Comparison of ENCODE assay signal across 9 mouse cellular contexts in the genomic region with DNA sequence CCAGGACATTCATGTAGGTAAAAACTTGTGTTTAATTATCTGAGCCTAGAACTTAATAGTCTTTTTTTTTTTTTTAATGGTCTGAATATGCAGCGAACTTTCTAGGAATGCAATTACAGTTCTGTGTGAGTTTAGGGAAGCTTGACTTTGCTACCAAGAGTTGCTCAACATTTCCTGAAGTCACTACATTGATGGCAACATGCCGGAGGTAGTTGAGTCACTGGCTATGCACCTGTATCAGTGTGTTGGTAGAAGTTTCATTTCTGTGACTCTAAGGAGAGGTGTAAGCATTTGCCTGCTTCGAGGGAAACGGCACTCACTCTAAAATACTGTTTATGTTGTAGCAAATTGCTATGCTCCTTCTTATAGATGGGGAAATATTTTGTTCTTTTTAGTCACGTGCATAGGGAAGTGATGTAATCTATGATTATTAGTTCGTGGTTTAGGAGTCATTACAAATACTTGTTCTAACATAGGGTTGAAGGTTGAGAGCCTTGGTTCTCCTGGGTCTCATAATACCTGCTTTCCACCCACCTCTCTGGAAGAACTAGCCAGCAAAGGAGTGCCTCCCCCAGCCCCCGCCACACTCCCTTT. TPM values are rescaled to one million over a fixed set of nuclear protein-coding genes. Genes with fewer than 3 reads are reported as not detected.
DNase-seq lines count a peak whose midpoint lies in the region; ATAC-seq and TF ChIP-seq lines count a peak whose summit lies in the region.
"Had no signal": no experiment of that assay in that cellular context is flagged by ENCODE, and none has a peak within 500 bp of the region (broad histone marks: within the 10 kb centered on the region; RNA-seq: fewer than 3 reads in every experiment).

No protein-coding gene starts in this region.

- WGBS in forebrain, embryonic 11.5 days = 87% methylated on average over 7 of the region's 7 CpGs
- 61% methylated on average over 7 of the region's 7 CpGs for WGBS in limb, embryonic 14.5 days
- 82% methylated on average over 7 of the region's 7 CpGs for WGBS in neural tube, embryonic 14.5 days

- no peak for TF ChIP-seq POLR2A in limb, embryonic 14.5 days (IDR thresholded peaks at IDR 0.05; ENCODE audit: borderline replicate concordance, extremely low read depth, insufficient read depth, insufficient read length)

- no peaks in the 10 kb centered on the region for H3K9me3 ChIP-seq in forebrain, embryonic 11.5 days (ENCODE audit: control insufficient read depth, low read length)
- H3K9me3 ChIP-seq in limb, embryonic 14.5 days (ENCODE audit: control insufficient read depth, low read length) = no peaks in the 10 kb centered on the region
- no peaks in the 10 kb centered on the region for H3K9me3 ChIP-seq in neural tube, embryonic 14.5 days (ENCODE audit: control insufficient read depth, low read length)

- peaks cover 10% of the 10 kb centered on the region for H3K27me3 ChIP-seq in forebrain, embryonic 11.5 days (ENCODE audit: control insufficient read depth, insufficient read depth, low read length)
- H3K27me3 ChIP-seq in limb, embryonic 14.5 days (ENCODE audit: control insufficient read depth, insufficient read depth, low read length) = no peaks in the 10 kb centered on the region
- H3K27me3 ChIP-seq in neural tube, embryonic 14.5 days (ENCODE audit: control insufficient read depth, insufficient read depth, low read length) = no peaks in the 10 kb centered on the region

- DNase-seq in layer of hippocampus, adult 2 months (ENCODE audit: low spot score in 2 of 2) = no peak
- no peak for DNase-seq in layer of hippocampus, postnatal 36 days
- DNase-seq in forebrain, embryonic 11.5 days (ENCODE audit: low spot score) = no peak
- no peak for DNase-seq in limb, embryonic 14.5 days (ENCODE audit: low spot score)
- DNase-seq in gastrocnemius, postnatal 10 days = no peak
- DNase-seq in frontal cortex, postnatal 36 days (ENCODE audit: low spot score in 2 of 2) = no peak

- peak overlapping the region; percentile 83 for H3K4me3 ChIP-seq in layer of hippocampus, adult 2 months
- peak overlapping the region; percentile 78 for H3K4me3 ChIP-seq in forebrain, embryonic 11.5 days (ENCODE audit: low read depth, low read length)
- H3K4me3 ChIP-seq in limb, embryonic 14.5 days (replicated peaks; ENCODE audit: low read length) = peak overlapping the region; percentile 86
- H3K4me3 ChIP-seq in neural tube, embryonic 14.5 days (ENCODE audit: low read depth, low read length) = peak overlapping the region; percentile 88

- H3K4me2 ChIP-seq in forebrain, embryonic 11.5 days (ENCODE audit: low read depth, low read length, severe bottlenecking) = peak overlapping the region; percentile 92; the same call in 1 of the 2 replicates
- peak overlapping the region; percentile 87 for H3K4me2 ChIP-seq in limb, embryonic 14.5 days (replicated peaks; ENCODE audit: low read depth, low read length, severe bottlenecking)
- H3K4me2 ChIP-seq in neural tube, embryonic 14.5 days (ENCODE audit: low read depth, low read length) = peak overlapping the region; percentile 84

- peaks cover 13% of the 10 kb centered on the region for H3K4me1 ChIP-seq in forebrain, embryonic 11.5 days (replicated peaks; ENCODE audit: control insufficient read depth, insufficient read depth, low read length)
- H3K4me1 ChIP-seq in limb, embryonic 14.5 days (ENCODE audit: control insufficient read depth, insufficient read depth, low read length) = peaks cover 18% of the 10 kb centered on the region
- peaks cover 25% of the 10 kb centered on the region for H3K4me1 ChIP-seq in neural tube, embryonic 14.5 days (ENCODE audit: control insufficient read depth, insufficient read depth, low read length)

- TF ChIP-seq CTCF in layer of hippocampus, adult 2 months (conservative IDR thresholded peaks at IDR 0.05) = no peak

- no peak for ATAC-seq in forebrain, embryonic 11.5 days (replicated peaks; ENCODE audit: low FRiP score)
- ATAC-seq in limb, embryonic 14.5 days (ENCODE audit: low FRiP score, low read depth) = no peak
- ATAC-seq in neural tube, embryonic 14.5 days (ENCODE audit: low read depth) = no peak
- ATAC-seq in erythroblast, adult 5-6 weeks (replicated peaks; ENCODE audit: low FRiP score, poor library complexity, severe bottlenecking) = no peak

- H3K36me3 ChIP-seq in forebrain, embryonic 11.5 days (ENCODE audit: control insufficient read depth, insufficient read depth, low read length) = no peaks in the 10 kb centered on the region
- 0 out of 2 replicates have a peak, but pooled peaks cover 4% of the 10 kb centered on the region for H3K36me3 ChIP-seq in limb, embryonic 14.5 days (ENCODE audit: control insufficient read depth, insufficient read depth, low read length)
- no peaks in the 10 kb centered on the region for H3K36me3 ChIP-seq in neural tube, embryonic 14.5 days (ENCODE audit: control insufficient read depth, insufficient read depth, low read length)

- H3K9ac ChIP-seq in forebrain, embryonic 11.5 days (ENCODE audit: low read length) = peak overlapping the region; percentile 94
- H3K9ac ChIP-seq in limb, embryonic 14.5 days (ENCODE audit: low read depth, low read length, severe bottlenecking) = no peak overlapping the region
- peak overlapping the region; percentile 98 for H3K9ac ChIP-seq in neural tube, embryonic 14.5 days (replicated peaks; ENCODE audit: low read depth, low read length)

- peak overlapping the region; percentile 97 for H3K27ac ChIP-seq in layer of hippocampus, adult 2 months
- H3K27ac ChIP-seq in forebrain, embryonic 11.5 days (ENCODE audit: low read depth, low read length) = no peak overlapping the region
- H3K27ac ChIP-seq in limb, embryonic 14.5 days (replicated peaks; ENCODE audit: low read depth, low read length) = no peak overlapping the region
- peak overlapping the region; percentile 94 for H3K27ac ChIP-seq in neural tube, embryonic 14.5 days (ENCODE audit: low read depth, low read length)

RNA-seq across cellular contexts. Expression of a gene that starts 1.0 kb away (rescaled TPM):
- total RNA-seq in layer of hippocampus, adult 2 months (2021) = 100 to 1,000 TPM; 682 to 738 TPM
- 100 to 1,000 TPM; 688 to 703 TPM for total RNA-seq in layer of hippocampus, postnatal 36 days (2021)
- 19.7 and 21.8 TPM in 2 replicates for polyA plus RNA-seq in forebrain, embryonic 11.5 days (2014; fragmentation: Nextera tagmentation; extraction: Ambion mirVana)
- polyA plus RNA-seq in limb, embryonic 14.5 days (2012; rRNA removed) = 111 and 139 TPM in 2 replicates
- polyA plus RNA-seq in limb, embryonic 14.5 days (2014; fragmentation: Nextera tagmentation; extraction: Ambion mirVana) = 8.4 and 11.1 TPM in 2 replicates
- polyA plus RNA-seq in neural tube, embryonic 14.5 days (2014; fragmentation: Nextera tagmentation; extraction: Ambion mirVana) = 78.9 and 103 TPM in 2 replicates
- total RNA-seq in gastrocnemius, postnatal 10 days (2021) = 10 to 100 TPM; 12.8 to 20.1 TPM
- total RNA-seq in erythroblast, adult 5-6 weeks (2015; ENCODE audit: low replicate concordance) = 0.42 and 1.2 TPM in 2 replicates
- 0.85 and 1.1 TPM in 2 replicates for total RNA-seq in erythroblast, adult 5-6 weeks (2017; ENCODE audit: low replicate concordance)

RNA-seq across cellular contexts. Expression of a gene that starts 21.6 kb away (rescaled TPM):
- 10 to 100 TPM; 42.6 to 45.6 TPM for total RNA-seq in layer of hippocampus, adult 2 months (2021)
- total RNA-seq in layer of hippocampus, postnatal 36 days (2021) = 10 to 100 TPM; 67.6 to 72.6 TPM
- 0.39 TPM in 1 of 2 replicates, not detected in the other for polyA plus RNA-seq in forebrain, embryonic 11.5 days (2014; fragmentation: Nextera tagmentation; extraction: Ambion mirVana)
- not detected in 2 replicates for polyA plus RNA-seq in limb, embryonic 14.5 days (2012; rRNA removed)
- polyA plus RNA-seq in limb, embryonic 14.5 days (2014; fragmentation: Nextera tagmentation; extraction: Ambion mirVana) = 0.35 TPM in 1 of 2 replicates, not detected in the other
- polyA plus RNA-seq in neural tube, embryonic 14.5 days (2014; fragmentation: Nextera tagmentation; extraction: Ambion mirVana) = 2.4 and 2.6 TPM in 2 replicates
- total RNA-seq in gastrocnemius, postnatal 10 days (2021) = not detected
- not detected in 2 replicates for total RNA-seq in erythroblast, adult 5-6 weeks (2015; ENCODE audit: low replicate concordance)
- not detected in 2 replicates for total RNA-seq in erythroblast, adult 5-6 weeks (2017; ENCODE audit: low replicate concordance)
- polyA plus RNA-seq: large intestine, adult 2 months had no signal

RNA-seq across cellular contexts. Expression of a gene that starts 43.6 kb away (rescaled TPM):
- not detected for total RNA-seq in layer of hippocampus, adult 2 months (2021)
- not detected for total RNA-seq in layer of hippocampus, postnatal 36 days (2021)
- polyA plus RNA-seq in forebrain, embryonic 11.5 days (2014; fragmentation: Nextera tagmentation; extraction: Ambion mirVana) = not detected in 2 replicates
- polyA plus RNA-seq in limb, embryonic 14.5 days (2012; rRNA removed) = not detected in 2 replicates
- polyA plus RNA-seq in limb, embryonic 14.5 days (2014; fragmentation: Nextera tagmentation; extraction: Ambion mirVana) = not detected in 2 replicates
- polyA plus RNA-seq in neural tube, embryonic 14.5 days (2014; fragmentation: Nextera tagmentation; extraction: Ambion mirVana) = 0.12 TPM in 1 of 2 replicates, not detected in the other
- not detected for total RNA-seq in gastrocnemius, postnatal 10 days (2021)
- total RNA-seq in erythroblast, adult 5-6 weeks (2015; ENCODE audit: low replicate concordance) = not detected in 2 replicates
- not detected in 2 replicates for total RNA-seq in erythroblast, adult 5-6 weeks (2017; ENCODE audit: low replicate concordance)
- polyA plus RNA-seq: large intestine, adult 2 months had no signal

RNA-seq across cellular contexts. Expression of a gene that starts 43.8 kb away (rescaled TPM):
- total RNA-seq in layer of hippocampus, adult 2 months (2021) = 10 to 100 TPM; 15.0 to 15.8 TPM
- 10 to 100 TPM; 15.9 to 18.1 TPM for total RNA-seq in layer of hippocampus, postnatal 36 days (2021)
- polyA plus RNA-seq in forebrain, embryonic 11.5 days (2014; fragmentation: Nextera tagmentation; extraction: Ambion mirVana) = 130 and 142 TPM in 2 replicates
- 140 and 149 TPM in 2 replicates for polyA plus RNA-seq in limb, embryonic 14.5 days (2012; rRNA removed)
- polyA plus RNA-seq in limb, embryonic 14.5 days (2014; fragmentation: Nextera tagmentation; extraction: Ambion mirVana) = 85.9 and 86.1 TPM in 2 replicates
- polyA plus RNA-seq in neural tube, embryonic 14.5 days (2014; fragmentation: Nextera tagmentation; extraction: Ambion mirVana) = 289 and 326 TPM in 2 replicates
- 1 to 10 TPM; 1.9 to 4.5 TPM for total RNA-seq in gastrocnemius, postnatal 10 days (2021)
- not detected in 2 replicates for total RNA-seq in erythroblast, adult 5-6 weeks (2015; ENCODE audit: low replicate concordance)
- total RNA-seq in erythroblast, adult 5-6 weeks (2017; ENCODE audit: low replicate concordance) = not detected in 2 replicates

RNA-seq across cellular contexts. Expression of a gene that starts 53.3 kb away (rescaled TPM):
- not detected for total RNA-seq in layer of hippocampus, adult 2 months (2021)
- not detected for total RNA-seq in layer of hippocampus, postnatal 36 days (2021)
- polyA plus RNA-seq in forebrain, embryonic 11.5 days (2014; fragmentation: Nextera tagmentation; extraction: Ambion mirVana) = 0.13 TPM in 2 replicates
- not detected in 2 replicates for polyA plus RNA-seq in limb, embryonic 14.5 days (2012; rRNA removed)
- polyA plus RNA-seq in limb, embryonic 14.5 days (2014; fragmentation: Nextera tagmentation; extraction: Ambion mirVana) = 0.07 TPM in 1 of 2 replicates, not detected in the other
- 0.13 TPM in 1 of 2 replicates, not detected in the other for polyA plus RNA-seq in neural tube, embryonic 14.5 days (2014; fragmentation: Nextera tagmentation; extraction: Ambion mirVana)
- total RNA-seq in gastrocnemius, postnatal 10 days (2021) = not detected
- not detected in 2 replicates for total RNA-seq in erythroblast, adult 5-6 weeks (2015; ENCODE audit: low replicate concordance)
- total RNA-seq in erythroblast, adult 5-6 weeks (2017; ENCODE audit: low replicate concordance) = not detected in 2 replicates
- polyA plus RNA-seq: large intestine, adult 2 months had no signal

Comparison
In these comparisons a context has a peak if more than half of its experiments do, and no peak if none do; other contexts are left out.
1. H3K27ac ChIP-seq: peak in layer of hippocampus, adult 2 months (single experiment) and neural tube, embryonic 14.5 days (single experiment); none in forebrain, embryonic 11.5 days (single experiment) and limb, embryonic 14.5 days (single experiment).
2. RNA of a gene that starts 1.0 kb away (total RNA-seq): 682 to 738 TPM in layer of hippocampus, adult 2 months and 688 to 703 TPM in layer of hippocampus, postnatal 36 days; 12.8 to 20.1 TPM in gastrocnemius, postnatal 10 days and 0.42 to 1.2 TPM in erythroblast, adult 5-6 weeks; every median in the first group is over 10 times any median in the second.
3. RNA of a gene that starts 21.6 kb away (total RNA-seq): 67.6 to 72.6 TPM in layer of hippocampus, postnatal 36 days and 42.6 to 45.6 TPM in layer of hippocampus, adult 2 months; not detected in gastrocnemius, postnatal 10 days and not detected in erythroblast, adult 5-6 weeks; every median in the first group is over 10 times any median in the second.
4. Peak in every context shown above with its lines, with median percentiles within 50 percentile points of each other: H3K4me3 ChIP-seq and H3K4me2 ChIP-seq.